Mouse (Mus musculus): ENCODE data around the gene Gm11037.

Gene Gm11037

DNA sequence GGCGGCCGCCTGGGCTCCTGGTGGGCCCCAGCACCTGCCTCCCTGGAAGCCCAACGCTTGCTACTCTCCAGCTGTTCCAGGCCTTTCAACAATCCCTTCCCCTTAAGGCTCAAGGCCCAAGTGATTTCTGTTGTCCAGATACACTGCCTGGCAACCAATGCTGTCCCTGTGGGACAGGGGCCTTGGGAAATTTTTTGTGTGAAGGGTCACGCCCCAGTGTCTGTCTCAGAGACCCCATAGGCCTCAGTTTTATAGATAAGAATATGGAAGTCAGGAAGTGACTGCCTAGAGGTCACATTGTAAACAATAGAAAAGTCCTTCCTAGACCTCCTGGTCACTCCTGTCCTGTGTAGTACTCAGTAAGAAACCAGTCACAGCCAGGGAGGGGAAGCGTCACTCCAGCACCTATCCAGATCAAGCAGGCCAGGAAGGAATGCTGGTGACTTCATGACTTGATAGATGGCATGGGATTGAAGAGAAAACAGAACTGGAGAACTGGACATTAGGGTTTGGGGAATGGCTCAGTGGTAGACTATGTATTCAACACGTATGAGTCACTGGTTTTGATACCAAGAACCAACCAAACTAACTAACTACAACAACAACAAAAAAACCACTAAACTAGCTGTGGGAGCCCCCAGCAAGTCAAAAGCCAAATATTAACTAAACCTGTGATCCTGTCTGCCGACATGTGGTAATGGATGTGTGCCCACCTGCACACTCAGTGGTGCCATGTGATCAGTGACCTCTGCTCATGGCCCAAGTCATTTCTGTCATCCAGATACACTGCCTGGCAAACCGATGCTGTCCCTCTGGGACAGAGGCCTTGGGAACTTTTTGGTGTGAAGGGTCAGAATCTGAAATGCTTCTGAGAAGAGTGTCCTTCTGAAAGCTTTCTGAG lies 15.3 kb downstream of the Gm11037 start:
- DNase-seq (ENCODE audit: low read depth in 2 of 2, low spot score in 2 of 2), result no peak

- no peak for DNase-seq (ENCODE audit: low read depth in 2 of 2, low spot score in 2 of 2)
These were observed 15.9 kb downstream of the Gm11037 start for GRCm38 (mm10) chr2:131149254-131149578.

- DNase-seq (ENCODE audit: low read depth in 2 of 2, low spot score in 2 of 2), result no peak
These were observed 19.0 kb downstream of the Gm11037 start for GRCm38 (mm10) chr2:131152166-131152730.

DNA sequence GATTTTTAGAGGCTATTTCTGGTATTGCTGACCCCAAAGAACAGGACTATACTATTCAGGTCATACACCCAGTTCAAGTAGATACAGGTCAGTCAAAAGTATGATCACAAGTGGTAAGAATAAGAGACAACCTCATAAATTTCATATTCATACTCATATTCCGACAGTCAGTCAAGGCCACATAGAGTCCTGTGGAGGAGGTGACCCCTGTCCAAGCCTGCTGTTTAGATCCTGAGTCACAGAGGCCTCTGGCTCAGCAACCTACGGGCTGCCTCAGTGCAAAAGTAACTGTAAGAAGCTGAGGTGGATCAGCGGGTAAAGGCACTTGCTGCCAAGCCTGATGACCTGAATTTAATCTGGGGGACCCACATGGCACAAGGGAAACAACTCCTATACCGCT lies 20.7 kb downstream of the Gm11037 start:
- no peak for DNase-seq (ENCODE audit: low read depth in 2 of 2, low spot score in 2 of 2)

- no peak for DNase-seq (ENCODE audit: low read depth in 2 of 2, low spot score in 2 of 2)
These were observed 23.7 kb downstream of the Gm11037 start for GRCm38 (mm10) chr2:131156987-131157386.

DNA sequence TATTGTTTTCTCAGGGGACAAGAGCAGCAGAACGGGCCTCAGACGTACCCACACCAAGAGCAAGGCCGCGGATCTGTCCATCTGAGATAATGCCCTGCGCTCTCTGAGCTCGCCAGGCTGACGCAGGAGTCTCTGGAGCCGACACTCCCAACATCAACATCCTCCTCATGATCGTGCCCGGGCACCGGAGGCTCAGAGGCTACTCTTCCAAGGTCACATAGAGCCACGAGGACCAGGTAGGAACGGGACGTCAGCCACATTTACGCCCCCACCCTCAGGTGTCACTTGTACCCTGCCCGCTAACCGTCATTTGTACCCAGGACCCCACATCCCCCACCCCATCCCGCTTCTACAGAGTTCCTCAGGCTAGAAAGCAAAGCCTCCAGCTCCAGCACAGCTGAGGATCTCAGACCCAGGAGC lies 26.2 kb downstream of the Gm11037 start:
- DNase-seq (ENCODE audit: low read depth in 2 of 2, low spot score in 2 of 2), result no peak

DNA sequence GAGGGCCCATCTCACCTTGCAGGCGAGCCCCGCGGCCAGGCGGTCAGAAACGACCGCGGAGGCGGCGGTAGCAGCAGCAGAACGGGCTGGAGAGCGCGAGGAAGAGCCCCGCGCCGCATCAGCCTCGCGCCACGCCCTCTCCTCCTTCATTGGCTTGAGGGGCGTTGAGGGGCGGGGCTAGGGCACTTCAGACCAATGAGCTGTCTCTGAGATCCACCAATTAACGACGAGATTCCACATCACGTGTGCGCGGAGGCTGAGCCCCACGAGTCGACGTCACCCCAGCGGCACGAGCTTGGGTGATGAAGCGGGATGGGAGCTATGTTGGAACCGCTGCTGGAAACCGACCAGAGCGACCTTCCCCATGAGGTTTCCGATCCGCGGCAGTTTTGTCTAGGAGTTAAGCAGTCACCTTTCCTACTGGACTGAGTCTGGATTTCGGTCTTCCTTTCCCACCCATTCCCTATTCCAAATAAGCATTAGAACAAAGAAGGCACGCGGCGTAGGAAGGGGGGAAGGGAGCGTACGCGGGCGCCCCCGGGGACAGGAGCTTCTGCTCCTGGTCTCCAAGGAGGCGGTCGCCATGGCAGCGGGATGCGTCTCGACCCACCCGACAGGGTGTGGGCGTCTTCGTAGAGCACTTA lies 26.8 kb downstream of the Gm11037 start, which contains the start of gene 1700037H04Rik:
1700037H04Rik (minus strand) TSS at position 144 of the 644 bp plus-strand sequence.
- DNase-seq (ENCODE audit: low read depth in 2 of 2, low spot score in 2 of 2), result peak; percentile 87 to 92

- no peak for DNase-seq (ENCODE audit: low read depth in 2 of 2, low spot score in 2 of 2)
These were observed 27.4 kb downstream of the Gm11037 start for GRCm38 (mm10) chr2:131160671-131161111.

DNA sequence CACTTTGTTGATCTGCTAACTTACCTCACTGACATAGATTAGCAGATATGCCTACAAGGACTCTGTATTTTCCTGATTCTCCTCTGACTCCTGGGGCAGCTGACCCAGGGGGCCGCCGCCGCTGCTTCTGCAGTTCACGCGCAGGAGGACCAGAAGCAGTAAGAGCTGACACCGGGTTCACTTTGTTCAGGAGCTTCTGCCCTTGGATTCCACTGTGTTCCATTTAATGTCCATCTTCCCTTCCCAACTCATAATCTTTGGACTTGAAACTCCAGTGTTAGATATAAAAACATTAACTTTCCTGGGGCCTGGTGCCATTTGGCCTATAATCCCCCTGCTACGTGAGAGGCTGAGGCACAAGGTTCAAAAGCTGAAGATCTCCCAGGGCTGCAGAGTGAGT lies 30.6 kb downstream of the Gm11037 start:
- DNase-seq (ENCODE audit: low read depth in 2 of 2, low spot score in 2 of 2), result no peak

DNA sequence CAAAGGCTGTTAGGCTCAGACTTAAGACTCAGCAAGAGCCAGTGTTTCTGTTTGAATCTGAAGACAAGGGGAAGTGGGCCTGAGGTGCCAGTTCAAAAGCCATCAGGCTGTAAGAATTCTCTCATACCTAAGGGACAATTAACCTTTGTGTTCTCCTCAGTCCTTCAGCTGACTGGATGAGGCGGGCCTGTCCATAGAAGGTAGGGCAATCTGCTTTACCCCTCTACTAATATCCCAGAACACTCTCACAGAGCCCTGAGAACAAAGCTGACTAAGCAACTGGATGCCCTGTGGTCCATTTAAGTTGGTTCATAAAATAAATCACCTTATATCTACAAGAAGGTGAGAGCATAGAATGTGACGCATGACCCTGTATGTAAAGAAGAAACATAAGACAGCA lies 32.9 kb downstream of the Gm11037 start:
- DNase-seq (ENCODE audit: low read depth in 2 of 2, low spot score in 2 of 2), result no peak

DNA sequence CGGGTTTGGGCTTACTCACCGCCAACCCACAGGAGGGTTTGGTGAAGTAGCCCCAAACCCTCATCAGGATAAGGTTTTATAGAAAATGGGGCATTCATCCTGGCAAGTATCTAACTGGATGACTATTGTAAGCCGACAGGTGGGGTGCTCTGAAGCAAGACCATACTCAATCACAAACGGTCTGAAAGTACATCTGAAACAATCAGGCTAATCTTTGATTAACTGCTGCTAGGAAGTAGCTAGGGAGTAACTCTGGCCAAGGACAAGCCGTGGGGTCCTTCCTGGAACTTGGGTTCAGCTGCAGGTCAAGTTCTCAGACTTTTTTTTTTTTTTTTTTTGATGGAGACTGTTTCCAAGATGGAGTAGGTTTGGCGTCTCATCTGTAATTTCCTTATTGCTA lies 34.7 kb downstream of the Gm11037 start:
- no peak for DNase-seq (ENCODE audit: low read depth in 2 of 2, low spot score in 2 of 2)

GRCm38 (mm10) chr2:131168914-131169313 lies 35.6 kb downstream of the Gm11037 start:
- no peak for DNase-seq (ENCODE audit: low read depth in 2 of 2, low spot score in 2 of 2)

GRCm38 (mm10) chr2:131170936-131171335 lies 37.6 kb downstream of the Gm11037 start:
- DNase-seq (ENCODE audit: low read depth in 2 of 2, low spot score in 2 of 2), result no peak

DNA sequence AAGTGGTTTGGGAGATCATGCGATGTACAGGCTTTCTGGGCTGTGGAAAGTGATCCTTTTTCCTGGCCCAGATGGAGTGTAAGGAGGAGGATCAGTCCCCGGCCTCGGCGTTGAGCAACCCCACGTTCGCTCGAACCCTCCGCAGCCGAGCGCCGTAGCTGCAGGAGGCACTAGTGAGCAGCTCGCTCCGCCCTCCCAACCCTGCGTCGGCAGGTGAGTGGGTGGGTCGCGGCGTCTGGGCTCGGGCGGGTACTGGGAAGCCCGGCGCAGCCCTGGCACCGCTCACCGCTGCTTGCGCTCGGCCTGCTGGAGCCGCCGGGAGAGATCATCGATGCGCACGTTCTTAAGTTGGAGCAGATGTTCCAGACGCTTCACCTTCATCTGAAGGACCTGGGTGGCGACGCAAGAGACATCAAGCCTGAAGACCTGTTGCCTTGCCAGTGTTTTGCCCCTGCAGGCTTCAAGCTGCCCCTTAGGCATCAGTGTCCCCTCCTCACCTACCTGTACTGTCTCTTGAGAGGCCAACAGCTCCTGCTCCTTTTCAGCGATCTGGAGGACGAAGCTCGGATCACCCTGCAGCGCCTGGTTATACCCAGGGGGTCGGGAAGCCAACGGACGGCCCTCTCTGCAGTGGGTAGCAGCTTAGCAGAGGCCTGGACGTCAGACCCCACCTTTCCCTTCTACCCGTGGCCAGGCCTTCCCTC lies 38.3 kb downstream of the Gm11037 start:
- peak in 1 of 2 experiments; percentile 41 for DNase-seq (ENCODE audit: low read depth in 2 of 2, low spot score in 2 of 2)

DNA sequence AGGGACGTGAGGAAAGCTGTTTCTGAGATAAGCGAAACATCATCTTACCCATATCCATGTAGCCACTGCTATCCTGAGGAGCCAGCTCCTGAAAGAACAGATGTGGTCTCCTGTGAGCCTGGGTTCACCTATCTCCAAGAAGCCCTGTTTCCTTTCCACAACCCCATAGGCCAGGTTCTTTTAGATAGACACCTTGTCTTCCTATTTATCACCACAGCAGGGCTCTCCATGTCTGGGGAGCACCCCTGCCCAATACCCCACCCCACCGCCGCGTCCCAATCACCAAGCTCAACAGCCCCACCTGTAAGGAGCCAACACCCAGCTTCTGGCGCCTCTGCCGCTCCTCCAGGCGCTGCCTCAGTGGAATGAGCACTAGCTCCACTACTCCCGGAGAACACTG lies 39.0 kb downstream of the Gm11037 start:
- DNase-seq (ENCODE audit: low read depth in 2 of 2, low spot score in 2 of 2), result no peak

GRCm38 (mm10) chr2:131174700-131175099 lies 41.4 kb downstream of the Gm11037 start:
- DNase-seq (ENCODE audit: low read depth in 2 of 2, low spot score in 2 of 2), result peak; percentile 46 to 73

DNA sequence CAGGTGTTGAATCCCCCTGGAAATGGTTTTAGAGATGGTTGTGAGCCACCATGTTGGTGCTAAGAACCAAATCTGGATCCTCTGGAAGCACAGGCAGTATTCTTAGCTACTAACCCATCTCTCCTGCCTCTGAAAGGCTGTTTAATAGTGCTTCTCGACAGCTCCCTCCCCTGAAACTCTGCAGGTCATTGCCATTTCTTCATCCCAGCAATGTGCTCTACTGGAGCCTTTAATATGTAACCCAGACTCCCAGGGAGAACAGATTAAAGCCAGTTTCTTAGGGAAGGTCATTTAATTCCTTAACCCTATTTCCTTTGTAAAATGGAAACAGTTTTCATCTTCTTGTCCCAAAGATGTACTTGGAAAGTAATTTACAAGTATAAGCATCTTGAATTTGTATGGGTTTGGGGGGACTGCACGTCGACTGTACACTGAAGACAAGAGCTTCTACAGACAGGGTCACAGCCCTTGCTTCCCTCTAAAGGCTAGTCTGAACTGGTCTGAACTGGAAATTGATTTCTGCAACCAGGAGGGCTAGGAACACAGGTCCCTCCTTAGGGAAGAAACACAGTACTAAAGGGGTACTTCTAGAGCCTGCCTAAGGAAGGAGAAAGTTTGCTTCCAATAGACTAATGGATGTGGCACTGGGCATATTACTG lies 42.1 kb downstream of the Gm11037 start:
- DNase-seq (ENCODE audit: low read depth in 2 of 2, low spot score in 2 of 2), result no peak

GRCm38 (mm10) chr2:131175945-131176309 lies 42.6 kb downstream of the Gm11037 start:
- no peak for DNase-seq (ENCODE audit: low read depth in 2 of 2, low spot score in 2 of 2)

GRCm38 (mm10) chr2:131176491-131176890 lies 43.2 kb downstream of the Gm11037 start:
- DNase-seq (ENCODE audit: low read depth in 2 of 2, low spot score in 2 of 2), result no peak

GRCm38 (mm10) chr2:131177932-131178331 lies 44.6 kb downstream of the Gm11037 start:
- DNase-seq (ENCODE audit: low read depth in 2 of 2, low spot score in 2 of 2), result no peak

DNA sequence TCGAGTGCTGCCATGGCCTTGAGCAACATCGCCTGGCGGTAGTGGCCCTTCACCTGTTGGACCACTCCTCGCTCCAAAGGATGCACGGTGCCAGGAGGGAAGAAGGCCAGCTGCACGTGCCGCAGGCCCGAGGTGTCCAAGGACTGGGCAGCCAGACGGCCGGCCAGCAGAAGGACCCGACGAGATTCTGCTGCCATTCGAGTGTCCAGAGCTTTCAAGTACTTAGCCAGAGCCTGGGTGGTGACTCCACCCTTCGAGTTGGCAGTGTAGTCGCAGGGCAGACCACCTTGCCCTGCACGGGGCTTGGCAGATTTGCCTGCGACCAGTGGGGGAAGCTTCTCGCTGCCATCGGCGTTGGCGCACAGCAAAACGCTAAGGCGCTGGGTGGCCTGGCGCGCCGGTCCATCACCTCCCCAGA lies 45.5 kb downstream of the Gm11037 start:
- DNase-seq (ENCODE audit: low read depth in 2 of 2, low spot score in 2 of 2), result no peak

Measured in CD8-positive naive resting alpha-beta T cell, adult 2 months (primary cell).